Mouse (Mus musculus) cerebellum, adult 2 months (tissue): ENCODE measurements at regions not wholly inside any gene's neighbourhood (a gene's known extent, or its start where the extent isn't known, plus 50 kb on each side); places are given as distances from the start of the nearest gene placed in this dataset.

Experiments
- CTCF ChIP-seq: fragments of 200-500 bp; IDR thresholded peaks from 2 replicates; pipeline ENCODE4 v1.5.1; 2011; ENCODE audit warnings: low read depth, mild to moderate bottlenecking, control low read depth, low read length, moderate library complexity, borderline replicate concordance; ENCODE audit not compliant: insufficient read depth
- POLR2A ChIP-seq: fragments of 200-500 bp; IDR thresholded peaks from 2 replicates; pipeline ENCODE4 v1.6.1; 2011; ENCODE audit warnings: low read length, control low read depth, borderline replicate concordance; ENCODE audit not compliant: insufficient read depth

GRCm38 (mm10) chr12:10618319-10618718, 227.7 kb downstream of the Rdh14 start:
- TF ChIP-seq CTCF (no peak), POLR2A (no peak)
